Mouse (Mus musculus): ENCODE data around the gene Pars2. TPM values are rescaled to one million over a fixed set of nuclear protein-coding genes. Genes with fewer than 3 reads are reported as not detected.

Gene Pars2
- polyA plus RNA-seq (2015; fragmentation: Nextera tagmentation; extraction: Ambion mirVana), result 9.3 and 10.8 TPM in 2 replicates

GRCm38 (mm10) chr4:106650833-106651527 lies at the start of gene Pars2:
Gene Pars2, plus strand, starts transcription at chr4:106651069.
- Histone ChIP-seq H3K27me3 (replicated peaks; ENCODE audit: control insufficient read depth, insufficient read depth, low read length) (no peaks in the 10 kb centered on the region), H3K4me2 (ENCODE audit: low read length) (peak within 1 kb of the TSS; percentile 97), H3K27ac (ENCODE audit: low read depth, low read length) (peak within 1 kb of the TSS; percentile 76), H3K36me3 (ENCODE audit: control insufficient read depth, insufficient read depth, low read length) (no peaks in the 10 kb centered on the region), H3K9me3 (ENCODE audit: control insufficient read depth, low read length) (no peaks in the 10 kb centered on the region), H3K4me3 (ENCODE audit: low read length) (peak within 1 kb of the TSS; percentile 62), H3K4me1 (ENCODE audit: control insufficient read depth, insufficient read depth, low read depth, low read length) (peaks cover 8% of the 10 kb centered on the region), H3K9ac (ENCODE audit: low read depth, low read length) (peak within 1 kb of the TSS; percentile 77)
- peak; percentile 98 for ATAC-seq
- 3% methylated on average over 40 of the region's 40 CpGs for WGBS

- H3K9me3 ChIP-seq (ENCODE audit: control insufficient read depth, low read length), result no peaks in the 10 kb centered on the region
- no peaks in the 10 kb centered on the region for H3K27me3 ChIP-seq (replicated peaks; ENCODE audit: control insufficient read depth, insufficient read depth, low read length)
- peak overlapping the region; percentile 26 for H3K4me3 ChIP-seq (ENCODE audit: low read length)
- H3K4me2 ChIP-seq (ENCODE audit: low read length), result peak overlapping the region; percentile 46
- no peak overlapping the region; the same call in 1 of the 2 replicates for H3K27ac ChIP-seq (ENCODE audit: low read depth, low read length)
- H3K36me3 ChIP-seq (ENCODE audit: control insufficient read depth, insufficient read depth, low read length), result no peaks in the 10 kb centered on the region
- ATAC-seq, result peak; percentile 95
- WGBS, result 44% methylated on average over 18 of the region's 18 CpGs
- H3K9ac ChIP-seq (ENCODE audit: low read depth, low read length), result peak overlapping the region; percentile 44; the same call in 1 of the 2 replicates
- H3K4me1 ChIP-seq (ENCODE audit: control insufficient read depth, insufficient read depth, low read depth, low read length), result no peaks in the 10 kb centered on the region
Observed at GRCm38 (mm10) chr4:106606639-106607554, 44.0 kb upstream of the Pars2 start.

- Histone ChIP-seq H3K9ac (ENCODE audit: low read depth, low read length) (no peak overlapping the region), H3K27ac (ENCODE audit: low read depth, low read length) (no peak overlapping the region), H3K9me3 (ENCODE audit: control insufficient read depth, low read length) (no peaks in the 10 kb centered on the region), H3K36me3 (ENCODE audit: control insufficient read depth, insufficient read depth, low read length) (no peaks in the 10 kb centered on the region), H3K4me3 (ENCODE audit: low read length) (no peak overlapping the region), H3K4me1 (ENCODE audit: control insufficient read depth, insufficient read depth, low read depth, low read length) (no peaks in the 10 kb centered on the region), H3K27me3 (replicated peaks; ENCODE audit: control insufficient read depth, insufficient read depth, low read length) (no peaks in the 10 kb centered on the region), H3K4me2 (ENCODE audit: low read length) (no peak overlapping the region)
- ATAC-seq, result no peak
- WGBS, result 92% methylated on average over 1 of the region's 1 CpGs
Observed at GRCm38 (mm10) chr4:106607905-106608304, 43.0 kb upstream of the Pars2 start.

GRCm38 (mm10) chr4:106613105-106613504 lies 37.8 kb upstream of the Pars2 start:
- H3K4me2 ChIP-seq (ENCODE audit: low read length), result no peak overlapping the region
- WGBS, result 80% methylated on average over 8 of the region's 8 CpGs
- peaks cover 13% of the 10 kb centered on the region for H3K4me1 ChIP-seq (ENCODE audit: control insufficient read depth, insufficient read depth, low read depth, low read length)
- H3K4me3 ChIP-seq (ENCODE audit: low read length), result no peak overlapping the region
- H3K27ac ChIP-seq (ENCODE audit: low read depth, low read length), result no peak overlapping the region
- no peak overlapping the region for H3K9ac ChIP-seq (ENCODE audit: low read depth, low read length)
- H3K9me3 ChIP-seq (ENCODE audit: control insufficient read depth, low read length), result no peaks in the 10 kb centered on the region
- no peaks in the 10 kb centered on the region for H3K27me3 ChIP-seq (replicated peaks; ENCODE audit: control insufficient read depth, insufficient read depth, low read length)
- ATAC-seq, result no peak
- no peaks in the 10 kb centered on the region for H3K36me3 ChIP-seq (ENCODE audit: control insufficient read depth, insufficient read depth, low read length)

- Histone ChIP-seq H3K4me3 (ENCODE audit: low read length) (no peak overlapping the region), H3K4me2 (ENCODE audit: low read length) (no peak overlapping the region), H3K9me3 (ENCODE audit: control insufficient read depth, low read length) (no peaks in the 10 kb centered on the region), H3K27me3 (replicated peaks; ENCODE audit: control insufficient read depth, insufficient read depth, low read length) (no peaks in the 10 kb centered on the region), H3K27ac (ENCODE audit: low read depth, low read length) (no peak overlapping the region), H3K36me3 (ENCODE audit: control insufficient read depth, insufficient read depth, low read length) (no peaks in the 10 kb centered on the region), H3K4me1 (ENCODE audit: control insufficient read depth, insufficient read depth, low read depth, low read length) (peaks cover 13% of the 10 kb centered on the region), H3K9ac (ENCODE audit: low read depth, low read length) (no peak overlapping the region)
- no peak for ATAC-seq
- WGBS, result 61% methylated on average over 3 of the region's 3 CpGs
Observed at GRCm38 (mm10) chr4:106613560-106613959, 37.3 kb upstream of the Pars2 start.

GRCm38 (mm10) chr4:106614180-106614797 lies 36.6 kb upstream of the Pars2 start:
- Histone ChIP-seq H3K9ac (ENCODE audit: low read depth, low read length) (peak overlapping the region; percentile 33; the same call in 1 of the 2 replicates), H3K4me2 (ENCODE audit: low read length) (no peak overlapping the region), H3K27me3 (replicated peaks; ENCODE audit: control insufficient read depth, insufficient read depth, low read length) (no peaks in the 10 kb centered on the region), H3K4me1 (ENCODE audit: control insufficient read depth, insufficient read depth, low read depth, low read length) (peaks cover 13% of the 10 kb centered on the region), H3K27ac (ENCODE audit: low read depth, low read length) (no peak overlapping the region), H3K4me3 (ENCODE audit: low read length) (no peak overlapping the region), H3K9me3 (ENCODE audit: control insufficient read depth, low read length) (no peaks in the 10 kb centered on the region), H3K36me3 (ENCODE audit: control insufficient read depth, insufficient read depth, low read length) (no peaks in the 10 kb centered on the region)
- 41% methylated on average over 7 of the region's 7 CpGs for WGBS
- ATAC-seq, result peak; percentile 85

GRCm38 (mm10) chr4:106614881-106615280 lies 36.0 kb upstream of the Pars2 start:
- Histone ChIP-seq H3K4me1 (ENCODE audit: control insufficient read depth, insufficient read depth, low read depth, low read length) (peaks cover 13% of the 10 kb centered on the region), H3K36me3 (ENCODE audit: control insufficient read depth, insufficient read depth, low read length) (no peaks in the 10 kb centered on the region), H3K9ac (ENCODE audit: low read depth, low read length) (no peak overlapping the region; the same call in 1 of the 2 replicates), H3K27ac (ENCODE audit: low read depth, low read length) (no peak overlapping the region), H3K9me3 (ENCODE audit: control insufficient read depth, low read length) (no peaks in the 10 kb centered on the region), H3K27me3 (replicated peaks; ENCODE audit: control insufficient read depth, insufficient read depth, low read length) (no peaks in the 10 kb centered on the region), H3K4me3 (ENCODE audit: low read length) (no peak overlapping the region), H3K4me2 (ENCODE audit: low read length) (no peak overlapping the region)
- ATAC-seq, result no peak
- 94% methylated on average over 9 of the region's 9 CpGs for WGBS

- Histone ChIP-seq H3K27ac (ENCODE audit: low read depth, low read length) (no peak overlapping the region), H3K9ac (ENCODE audit: low read depth, low read length) (no peak overlapping the region), H3K4me2 (ENCODE audit: low read length) (no peak overlapping the region), H3K4me3 (ENCODE audit: low read length) (no peak overlapping the region), H3K4me1 (ENCODE audit: control insufficient read depth, insufficient read depth, low read depth, low read length) (peaks cover 13% of the 10 kb centered on the region), H3K9me3 (ENCODE audit: control insufficient read depth, low read length) (no peaks in the 10 kb centered on the region), H3K36me3 (ENCODE audit: control insufficient read depth, insufficient read depth, low read length) (no peaks in the 10 kb centered on the region), H3K27me3 (replicated peaks; ENCODE audit: control insufficient read depth, insufficient read depth, low read length) (no peaks in the 10 kb centered on the region)
- no peak for ATAC-seq
- 79% methylated on average over 12 of the region's 12 CpGs for WGBS
Observed at GRCm38 (mm10) chr4:106615637-106616036, 35.2 kb upstream of the Pars2 start.

GRCm38 (mm10) chr4:106617056-106617455 lies 33.8 kb upstream of the Pars2 start, which contains the start of gene Lexm:
Gene Lexm, minus strand, starts transcription at chr4:106617241.
- no peak for ATAC-seq
- Histone ChIP-seq H3K4me3 (ENCODE audit: low read length) (peak within 1 kb of the TSS; percentile 27), H3K4me2 (ENCODE audit: low read length) (peak within 1 kb of the TSS; percentile 64), H3K27ac (ENCODE audit: low read depth, low read length) (no peak within 1 kb of the TSS), H3K9ac (ENCODE audit: low read depth, low read length) (peak within 1 kb of the TSS; percentile 33), H3K4me1 (ENCODE audit: control insufficient read depth, insufficient read depth, low read depth, low read length) (peaks cover 15% of the 10 kb centered on the region), H3K36me3 (ENCODE audit: control insufficient read depth, insufficient read depth, low read length) (no peaks in the 10 kb centered on the region), H3K27me3 (replicated peaks; ENCODE audit: control insufficient read depth, insufficient read depth, low read length) (peaks cover 7% of the 10 kb centered on the region), H3K9me3 (ENCODE audit: control insufficient read depth, low read length) (no peaks in the 10 kb centered on the region)
- WGBS, result 1% methylated on average over 18 of the region's 19 CpGs

All from hindbrain, embryonic 16.5 days (tissue).